Mouse (Mus musculus) thymus, postnatal 25 days (tissue): ENCODE results near the gene Slc25a30.
A peak's percentile ranks its signal among the peaks of the same experiment; 100 is the strongest.
"Not testable (repeated sequence)": the region's sequence is repeated elsewhere in the genome, so short reads cannot be mapped to it uniquely, and the experiment has no call there.

ENCODE experiments used
- DNase-seq: peaks from one replicate; pipeline ENCODE4 v3.0.0; 2022

Slc25a30 gene

GRCm38 (mm10) chr14:75786868-75787793 is at the start of gene Slc25a30:
TSS of gene Slc25a30 (minus strand) at chr14:75787037.
- DNase-seq, result peak; percentile 98

GRCm38 (mm10) chr14:75836579-75836978 is 49.7 kb upstream of the Slc25a30 start:
- DNase-seq, result no peak

GRCm38 (mm10) chr14:75834739-75835381 is 48.0 kb upstream of the Slc25a30 start:
- peak; percentile 78 for DNase-seq

- peak; percentile 53 for DNase-seq
Observed at GRCm38 (mm10) chr14:75834251-75834738, 47.5 kb upstream of the Slc25a30 start.

- DNase-seq, result no peak
Observed at GRCm38 (mm10) chr14:75833546-75834250, 46.9 kb upstream of the Slc25a30 start.

GRCm38 (mm10) chr14:75832982-75833381 is 46.1 kb upstream of the Slc25a30 start:
- DNase-seq, result no peak

- DNase-seq, result no peak
Observed at GRCm38 (mm10) chr14:75832031-75832430, 45.2 kb upstream of the Slc25a30 start.

- not testable (repeated sequence) for DNase-seq
Observed at GRCm38 (mm10) chr14:75829817-75830216, 43.0 kb upstream of the Slc25a30 start.

GRCm38 (mm10) chr14:75828866-75829806 is 42.3 kb upstream of the Slc25a30 start:
- DNase-seq, result peak; percentile 78

GRCm38 (mm10) chr14:75828221-75828620 is 41.4 kb upstream of the Slc25a30 start:
- DNase-seq, result no peak

GRCm38 (mm10) chr14:75826851-75827410 is 40.1 kb upstream of the Slc25a30 start:
- DNase-seq, result no peak

GRCm38 (mm10) chr14:75820007-75820406 is 33.2 kb upstream of the Slc25a30 start:
- DNase-seq, result no peak

- no peak for DNase-seq
Observed at GRCm38 (mm10) chr14:75819341-75819740, 32.5 kb upstream of the Slc25a30 start.

- no peak for DNase-seq
Observed at GRCm38 (mm10) chr14:75818528-75818927, 31.7 kb upstream of the Slc25a30 start.

GRCm38 (mm10) chr14:75809931-75810330 is 23.1 kb upstream of the Slc25a30 start:
- no peak for DNase-seq

- DNase-seq, result no peak
Observed at GRCm38 (mm10) chr14:75807800-75808199, 21.0 kb upstream of the Slc25a30 start.

- no peak for DNase-seq
Observed at GRCm38 (mm10) chr14:75797769-75798386, 11.0 kb upstream of the Slc25a30 start.

- DNase-seq, result no peak
Observed at GRCm38 (mm10) chr14:75795918-75796317, 9.1 kb upstream of the Slc25a30 start.

- no peak for DNase-seq
Observed at GRCm38 (mm10) chr14:75794726-75795125, 7.9 kb upstream of the Slc25a30 start.

GRCm38 (mm10) chr14:75794324-75794723 is 7.5 kb upstream of the Slc25a30 start:
- DNase-seq, result no peak

- DNase-seq, result no peak
Observed at GRCm38 (mm10) chr14:75793110-75793509, 6.3 kb upstream of the Slc25a30 start.
